Mouse (Mus musculus) E14TG2a.4 (cell line): ENCODE results near the gene Cadps2.

Experiments
- CTCF ChIP-seq: conservative IDR thresholded peaks from 2 replicates; pipeline ENCODE4 v1.5.1; 2014; ENCODE audit warnings: low read length
- NANOG ChIP-seq: IDR thresholded peaks from 2 replicates; pipeline ENCODE4 v1.6.1; 2014; ENCODE audit warnings: borderline replicate concordance, low read length, mixed read lengths
- POU5F1 ChIP-seq: IDR thresholded peaks from 2 replicates; pipeline ENCODE4 v1.6.1; 2014; ENCODE audit warnings: low read length, borderline replicate concordance

GRCm38 (mm10) chr6:23361842-23362451, 477.3 kb downstream of the Cadps2 start:
- TF ChIP-seq CTCF (no peak), NANOG (no peak), POU5F1 (no peak)
